Mouse (Mus musculus): ENCODE data around the gene Knl1.

DNA sequence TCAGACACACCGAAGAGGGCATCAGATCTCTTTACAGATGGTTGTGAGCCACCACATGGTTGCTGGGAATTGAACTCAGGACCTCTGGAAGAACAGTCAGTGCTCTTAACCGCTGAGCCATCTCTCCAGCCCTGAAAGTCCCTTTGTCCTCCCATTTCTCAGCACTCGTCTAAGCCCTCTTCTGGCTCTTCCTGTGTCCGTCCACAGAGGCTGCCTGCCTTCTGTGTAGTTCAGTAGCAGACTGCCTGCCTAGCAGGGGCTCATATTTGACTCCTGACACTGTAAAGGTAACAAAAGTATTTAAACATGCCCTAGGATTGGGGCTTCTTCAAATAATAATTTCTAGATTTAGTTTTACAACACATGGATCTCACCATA lies 21.7 kb upstream of the Knl1 start:
- TF ChIP-seq CTCF (IDR thresholded peaks at IDR 0.05; ENCODE audit: low read depth, low read length) (no peak), POLR2A (IDR thresholded peaks at IDR 0.05; ENCODE audit: extremely low read depth, insufficient read depth, low read length) (no peak)

Measured in liver, adult 2 months (tissue).